17 mouse cellular contexts compared by ENCODE assay signal in the genomic region with DNA sequence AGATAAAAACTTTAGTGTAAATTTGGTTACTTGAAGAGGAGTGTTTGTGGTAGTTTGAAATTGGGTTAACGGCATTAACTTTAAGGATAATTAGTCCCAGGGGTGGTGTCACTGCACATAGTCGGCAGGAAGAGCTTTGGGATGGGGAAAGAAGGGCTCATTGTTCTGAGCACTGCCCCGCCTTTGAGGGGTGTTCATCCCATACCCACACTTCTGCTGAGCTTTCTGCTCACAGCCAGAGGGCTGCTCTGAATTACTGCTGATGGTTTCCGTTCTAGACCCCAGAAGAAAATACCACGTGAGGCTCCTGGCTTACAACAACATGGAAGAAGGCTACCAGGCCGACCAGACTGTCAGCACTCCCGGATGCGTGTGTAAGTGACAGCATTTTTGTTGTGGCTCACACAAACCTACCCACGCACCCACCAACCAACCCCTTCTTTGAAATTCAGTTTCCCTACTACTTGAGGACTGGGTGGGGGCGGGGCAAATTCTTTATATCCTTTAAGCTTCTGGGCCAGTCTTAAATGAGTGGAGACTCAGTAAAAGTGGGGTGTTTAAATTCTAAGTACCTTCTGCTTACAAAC. TPM values are rescaled to one million over a fixed set of nuclear protein-coding genes. Genes with fewer than 3 reads are reported as not detected.
DNase-seq lines count a peak whose midpoint lies in the region; ATAC-seq lines count a peak whose summit lies in the region.
"Had no signal": no experiment of that assay in that cellular context is flagged by ENCODE, and none has a peak within 500 bp of the region (broad histone marks: within the 10 kb centered on the region; RNA-seq: fewer than 3 reads in every experiment).

No protein-coding gene starts in this region.

- peak; percentile 38 for DNase-seq in CD4-positive, CD25-positive, alpha-beta regulatory T cell, adult 2 months (ENCODE audit: low read depth, low spot score)
- DNase-seq in retina, postnatal 1 day: peak; percentile 17
- DNase-seq in retina, embryonic 14.5 days (ENCODE audit: low spot score): no peak
- DNase-seq in naive thymus-derived CD4-positive, alpha-beta T cell, adult 2 months (ENCODE audit: low read depth): peak; percentile 67
- peak; percentile 24 for DNase-seq in thymus, postnatal 4 days
- DNase-seq in adrenal gland, adult 18-20 months (ENCODE audit: low spot score in 2 of 2): no peak
- no peak for DNase-seq in layer of hippocampus, adult 8-10 months (ENCODE audit: low spot score in 2 of 2)
- DNase-seq: cerebellum, adult 8-10 months; gastrocnemius, postnatal 10 days; heart, adult 2 months; heart, postnatal 36 days; kidney, adult 11 months; liver, postnatal 0 days; lung, postnatal 10 days had no signal

- ATAC-seq in CD4-positive, CD25-positive, alpha-beta regulatory T cell, adult 4 months: no peak
- ATAC-seq: liver, postnatal 0 days; midbrain, embryonic 13.5 days had no signal

RNA-seq across cellular contexts. Expression of a gene that starts 34.9 kb away (rescaled TPM):
- polyA plus RNA-seq in CD4-positive, CD25-positive, alpha-beta regulatory T cell, adult 4 months (2017; shearing (Covaris generic)): not detected
- total RNA-seq in adrenal gland, adult 18-20 months (2021): 1 to 10 TPM; 3.4 to 3.7 TPM
- 10 to 100 TPM; 26.3 to 31.3 (median 28.8) TPM for total RNA-seq in layer of hippocampus, adult 8-10 months (2022)
- total RNA-seq: megakaryocyte, adult 5-6 weeks had no signal

Comparison
In these comparisons a context has a peak if more than half of its experiments do, and no peak if none do; other contexts are left out.
1. DNase-seq: peak in CD4-positive, CD25-positive, alpha-beta regulatory T cell, adult 2 months (single experiment), retina, postnatal 1 day (single experiment), naive thymus-derived CD4-positive, alpha-beta T cell, adult 2 months (single experiment) and thymus, postnatal 4 days (single experiment); none in retina, embryonic 14.5 days (single experiment), adrenal gland, adult 18-20 months (0 of 2) and layer of hippocampus, adult 8-10 months (0 of 2).
2. RNA of a gene that starts 34.9 kb away (total RNA-seq): 26.3 to 31.3 TPM in layer of hippocampus, adult 8-10 months; 3.4 to 3.7 TPM in adrenal gland, adult 18-20 months; every median in the first group is over 4 times any median in the second.